Mouse (Mus musculus) embryo, embryonic 11.5 days (tissue): ENCODE results near the gene Nid2.

Source experiments
- DNase-seq: peaks from one replicate; pipeline ENCODE4 v3.0.0-alpha.2; 2012; ENCODE audit warnings: low read depth, low spot score

The Nid2 gene

GRCm38 (mm10) chr14:19858808-19859776 is 108.0 kb downstream of the Nid2 start:
- DNase-seq: no peak

DNA sequence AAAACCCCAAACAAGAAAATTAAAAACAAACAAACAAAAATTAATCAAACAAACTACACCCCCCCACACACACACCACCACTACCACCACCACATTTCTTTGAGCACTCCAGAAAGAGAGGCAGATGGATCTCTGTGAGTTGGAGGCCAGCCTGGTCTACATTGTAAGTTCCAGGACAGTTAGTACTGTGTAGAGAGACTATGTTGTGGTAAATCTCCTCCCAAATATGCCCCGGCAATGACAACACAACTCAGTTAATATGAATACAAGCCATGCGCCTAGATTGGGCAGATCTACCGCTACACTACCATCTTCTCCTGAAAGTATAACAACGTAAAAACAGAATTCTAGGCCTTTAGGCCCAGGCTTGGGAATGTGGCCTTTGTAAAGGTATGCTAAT is 109.2 kb downstream of the Nid2 start:
- DNase-seq: no peak
